Mouse (Mus musculus) right cerebral cortex, postnatal 36 days (tissue): Measurements from ENCODE around the gene Qrich2.
"Not testable (repeated sequence)": the region's sequence is repeated elsewhere in the genome, so short reads cannot be mapped to it uniquely, and the experiment has no call there.

Experiments
- DNase-seq, 2 experiments: peaks; one replicate each; pipeline ENCODE4 v3.0.0; 2022; ENCODE audit warnings: low spot score in 2 of 2, mixed read lengths in 1 of 2

The Qrich2 gene

DNA sequence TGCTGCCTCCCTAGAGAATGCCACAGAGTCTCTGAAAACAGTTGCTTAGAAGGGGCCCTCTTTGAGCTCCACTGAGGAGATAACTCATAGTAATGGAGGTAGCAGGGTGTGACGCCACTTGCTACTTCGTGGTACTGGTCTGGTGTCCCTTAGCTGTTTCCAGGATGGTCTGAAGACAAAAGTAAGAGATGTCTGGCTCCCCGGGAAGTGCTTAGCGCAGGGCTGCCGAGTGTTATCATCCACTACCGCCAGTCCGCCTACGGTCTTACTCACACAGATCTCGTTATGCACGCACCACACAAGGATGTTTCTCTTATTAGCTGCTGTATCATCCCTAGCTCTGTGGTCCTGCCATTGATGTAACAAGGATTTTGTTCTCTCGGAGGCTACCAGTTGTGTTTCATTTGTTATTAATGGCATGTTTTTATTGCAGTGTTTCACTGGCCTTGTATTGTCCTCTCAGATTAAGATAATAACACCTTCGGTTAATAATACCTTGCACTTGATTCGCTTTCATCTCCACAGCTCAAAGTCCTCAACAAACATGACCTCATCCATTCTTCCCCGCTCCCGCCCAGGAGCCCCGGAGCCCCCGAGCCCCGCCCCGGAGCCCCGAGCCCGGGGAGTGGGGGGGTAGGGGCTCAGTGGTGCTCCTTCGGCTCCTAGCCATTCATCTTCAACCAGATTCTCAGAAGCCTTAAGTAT is 35.2 kb downstream of the Qrich2 start:
- no peak for DNase-seq

DNA sequence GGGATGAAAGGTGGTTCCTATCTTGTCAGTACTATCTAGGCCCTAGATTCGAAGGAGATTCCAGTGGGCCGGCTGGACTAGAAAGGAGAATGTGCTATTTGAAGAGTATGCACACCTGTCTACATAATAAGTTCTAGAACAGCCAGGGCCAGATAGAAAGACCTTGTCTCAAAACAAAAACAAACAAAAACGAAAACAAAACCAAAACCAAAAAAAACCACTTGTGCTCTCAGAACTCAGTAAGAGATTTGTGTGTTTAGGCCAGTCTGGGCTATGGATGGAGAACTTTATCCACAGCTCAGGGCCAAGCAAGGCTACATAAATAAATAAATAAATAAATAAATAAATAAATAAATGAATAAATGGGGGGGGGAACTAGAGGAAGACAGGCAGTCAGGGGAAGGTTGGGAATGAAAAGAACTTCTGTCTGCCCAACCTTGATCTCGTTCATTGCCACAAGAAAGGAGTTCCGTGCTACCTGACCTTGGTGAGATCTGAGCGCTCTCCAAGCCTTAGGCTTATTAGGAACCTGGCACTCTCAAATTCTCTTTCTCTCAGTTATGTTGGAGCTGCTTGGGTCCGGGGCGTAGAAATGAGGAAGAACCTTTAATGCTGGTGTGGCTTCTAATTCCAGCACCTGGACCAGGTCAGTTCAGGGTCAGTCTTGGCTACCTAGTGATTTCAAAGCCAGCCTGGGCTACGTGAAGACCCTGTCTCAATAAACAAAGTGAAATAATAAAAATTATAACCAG is 36.0 kb downstream of the Qrich2 start:
- no peak for DNase-seq

DNA sequence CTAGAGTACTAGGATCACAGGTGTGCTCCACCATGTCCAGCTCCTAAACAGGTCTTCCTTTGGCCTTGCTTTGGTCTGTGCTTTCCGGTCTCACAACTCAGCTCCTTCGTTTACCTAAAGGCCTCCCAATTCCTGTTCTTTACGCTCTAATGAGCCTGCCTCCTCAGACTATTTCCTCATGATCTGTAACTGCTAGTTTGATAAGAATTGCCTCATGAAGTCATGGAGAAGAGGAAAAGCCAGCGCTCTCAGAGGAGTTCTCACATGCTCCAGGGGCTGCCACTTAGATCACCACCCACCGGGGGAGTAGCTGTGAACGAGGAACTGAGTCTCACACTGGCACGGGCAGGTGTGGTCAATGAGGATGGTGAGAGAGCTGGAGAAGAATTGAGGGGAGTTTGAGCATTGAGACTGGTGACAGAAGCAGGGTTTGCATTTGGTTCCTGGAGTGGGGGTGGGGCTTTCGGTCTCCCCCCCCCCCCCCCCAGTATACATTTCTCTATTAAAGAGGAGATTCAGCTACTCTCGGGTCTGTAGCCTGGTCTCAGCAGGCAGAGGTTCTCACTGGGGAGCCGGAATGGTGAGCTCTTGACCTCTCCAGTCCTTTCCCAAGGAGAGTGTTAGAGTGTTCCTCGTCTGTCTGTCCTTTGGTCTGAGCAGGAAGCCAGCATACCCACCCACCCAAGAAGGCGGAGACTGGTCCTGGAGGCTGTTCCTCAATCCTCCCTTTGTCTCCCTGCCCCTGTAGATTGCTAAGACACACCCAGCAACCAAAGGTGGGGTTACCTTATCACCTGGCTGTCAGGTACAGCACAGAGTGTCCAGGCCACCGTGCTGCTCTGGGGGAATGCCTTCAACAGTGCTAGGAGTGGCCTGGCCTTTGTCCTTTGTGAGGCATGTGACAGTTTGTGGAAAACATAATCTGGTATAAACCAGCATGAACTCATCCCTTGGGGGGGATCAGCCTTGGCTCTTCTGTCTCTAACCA is 36.9 kb downstream of the Qrich2 start:
- no peak for DNase-seq

DNA sequence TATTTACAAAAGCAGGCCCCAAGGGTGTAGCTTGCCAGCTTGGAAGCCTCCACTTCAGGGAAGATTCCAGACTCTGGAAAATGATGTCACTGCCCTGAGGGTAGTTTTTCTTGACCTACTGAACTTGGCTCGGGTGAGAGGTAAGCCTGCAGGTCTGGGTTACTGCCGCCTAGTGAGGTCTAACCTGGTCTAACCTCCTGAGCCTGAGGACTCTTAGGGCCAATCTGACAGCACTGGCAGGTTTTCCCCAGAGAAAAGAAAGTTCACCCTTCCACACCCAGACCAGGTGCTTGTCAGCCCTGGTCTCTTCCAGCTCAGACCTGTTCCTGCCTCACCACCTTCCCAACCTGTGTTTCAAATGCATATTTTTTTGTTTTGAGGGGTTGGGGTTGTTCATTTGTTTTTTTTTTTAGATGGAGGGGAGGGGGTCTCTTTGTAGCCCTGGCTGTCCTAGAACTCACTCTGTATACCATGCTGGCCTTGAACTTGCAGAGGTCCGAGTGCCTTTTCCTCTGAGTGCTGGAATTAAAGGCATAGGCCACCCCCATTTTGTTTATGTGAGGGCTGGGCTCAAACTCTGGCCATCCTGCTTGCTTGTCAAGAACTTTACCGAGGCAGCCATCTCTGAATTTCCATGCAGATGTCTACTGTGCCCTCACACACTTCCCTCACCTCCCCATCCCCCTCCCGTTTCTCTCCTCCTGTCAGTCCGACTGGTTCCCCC is 39.0 kb downstream of the Qrich2 start:
- no peak for DNase-seq

DNA sequence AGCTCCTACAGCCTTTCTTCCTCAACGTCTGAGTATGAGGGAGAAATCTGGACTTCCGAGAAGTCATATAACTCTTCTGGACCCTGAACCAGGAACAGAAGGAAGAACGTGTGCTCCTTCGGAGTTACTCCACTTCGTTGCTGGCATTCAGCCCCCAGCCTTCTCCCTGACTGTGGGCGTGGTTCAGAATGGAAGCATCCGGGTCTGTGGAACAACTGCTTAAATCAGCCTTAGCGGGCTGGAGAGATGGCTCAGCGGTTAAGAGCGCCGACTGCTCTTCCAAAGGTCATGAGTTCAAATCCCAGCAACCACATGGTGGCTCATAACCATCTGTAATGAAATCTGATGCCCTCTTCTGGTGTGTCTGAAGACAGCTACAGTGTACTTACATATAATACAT is 39.7 kb downstream of the Qrich2 start:
- not testable (repeated sequence) for DNase-seq

DNA sequence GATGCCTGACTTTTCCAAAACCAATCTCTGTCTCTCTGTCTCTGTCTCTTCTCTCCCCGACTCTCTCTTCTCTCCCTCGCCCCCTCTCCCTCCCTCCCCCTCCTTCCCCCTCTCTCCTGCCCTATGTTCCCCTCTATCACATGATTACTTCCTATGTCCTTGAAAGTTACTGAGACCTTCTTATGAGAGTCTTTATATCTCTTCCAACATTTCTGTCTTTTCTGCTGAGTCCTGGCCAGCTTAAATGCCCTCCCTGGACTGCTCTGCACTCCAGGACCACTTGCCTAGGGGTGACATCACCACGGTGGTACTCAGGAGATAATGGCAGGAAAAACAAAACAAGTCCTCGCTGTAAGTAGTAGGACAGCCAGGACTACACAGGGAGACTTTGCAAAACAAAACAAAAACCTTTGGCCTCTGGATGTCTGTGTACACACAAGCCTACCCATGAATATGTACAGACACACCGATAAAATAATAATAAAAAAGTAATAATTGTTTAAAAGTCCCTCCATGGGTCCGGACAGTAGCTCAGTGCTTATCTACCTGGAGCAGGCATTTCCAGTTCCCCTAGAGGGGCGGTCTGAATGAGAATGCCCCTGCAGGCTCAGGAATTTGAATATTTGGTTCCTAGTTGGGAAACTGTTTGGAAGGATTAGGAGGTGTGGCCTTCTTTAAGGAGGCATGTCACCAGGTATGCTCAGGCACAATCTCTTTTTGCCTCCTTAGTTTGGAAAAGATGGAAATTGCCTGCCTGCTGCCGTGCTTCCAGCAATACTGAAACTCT is 41.2 kb downstream of the Qrich2 start:
- DNase-seq, result no peak

DNA sequence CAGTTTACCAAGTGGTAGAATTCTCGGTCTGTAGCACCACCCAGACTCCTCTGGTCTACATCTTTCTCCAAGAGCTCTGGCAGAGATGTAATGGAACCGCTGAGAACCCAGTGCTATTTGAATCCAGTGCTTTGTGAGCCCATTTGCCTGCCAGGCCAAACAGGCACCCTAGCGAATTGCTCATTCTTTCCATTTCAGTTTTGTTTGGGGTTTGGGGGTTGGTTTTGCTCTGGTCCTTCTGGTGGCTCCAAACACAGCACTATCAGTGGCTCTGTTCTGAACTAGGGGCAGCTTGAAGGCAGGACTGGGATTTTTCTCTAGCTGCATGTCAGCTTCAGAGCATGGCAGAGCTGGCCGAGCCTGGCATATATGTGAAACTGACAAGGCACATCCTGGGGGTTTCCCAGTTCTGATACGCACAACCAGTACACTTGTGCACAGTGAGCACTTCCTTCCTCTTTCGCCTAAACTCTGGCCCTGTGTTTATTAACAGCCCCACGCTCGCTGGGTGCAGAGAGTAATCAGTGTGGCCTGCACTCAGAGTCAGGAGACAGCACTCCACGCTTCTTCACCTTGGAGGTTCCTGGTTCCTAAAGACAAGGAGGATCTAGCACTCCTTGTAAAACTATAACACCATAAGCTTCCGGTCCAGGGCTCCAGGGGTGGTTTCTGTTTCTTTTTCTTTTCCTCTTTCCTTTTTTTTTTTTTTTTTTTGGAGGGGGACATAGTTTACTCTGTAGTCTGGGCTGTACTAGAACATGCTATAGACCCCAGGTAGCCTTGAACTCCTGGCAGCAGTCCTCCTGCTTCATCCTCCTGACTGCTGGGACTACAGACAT is 42.0 kb downstream of the Qrich2 start:
- DNase-seq, result no peak

DNA sequence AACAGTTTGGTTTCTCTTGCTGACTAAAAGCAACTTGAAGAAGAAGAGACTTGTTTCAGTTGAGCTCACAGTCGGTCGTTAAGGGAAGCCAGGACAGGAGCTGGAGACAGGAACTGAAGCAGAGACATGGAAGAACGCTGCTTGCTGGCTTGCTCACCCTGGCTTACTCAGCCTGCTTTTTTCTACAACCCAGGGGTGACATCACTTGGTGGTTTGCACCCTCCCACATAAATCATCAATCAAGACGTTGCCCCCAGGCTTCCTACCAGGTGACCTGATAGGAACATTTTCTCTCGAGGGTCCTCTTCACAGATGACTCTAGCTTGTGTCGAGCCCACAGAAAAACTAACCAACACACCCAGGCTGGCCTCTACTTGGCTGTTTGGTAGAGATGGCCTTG is 42.8 kb downstream of the Qrich2 start:
- DNase-seq, result no peak

DNA sequence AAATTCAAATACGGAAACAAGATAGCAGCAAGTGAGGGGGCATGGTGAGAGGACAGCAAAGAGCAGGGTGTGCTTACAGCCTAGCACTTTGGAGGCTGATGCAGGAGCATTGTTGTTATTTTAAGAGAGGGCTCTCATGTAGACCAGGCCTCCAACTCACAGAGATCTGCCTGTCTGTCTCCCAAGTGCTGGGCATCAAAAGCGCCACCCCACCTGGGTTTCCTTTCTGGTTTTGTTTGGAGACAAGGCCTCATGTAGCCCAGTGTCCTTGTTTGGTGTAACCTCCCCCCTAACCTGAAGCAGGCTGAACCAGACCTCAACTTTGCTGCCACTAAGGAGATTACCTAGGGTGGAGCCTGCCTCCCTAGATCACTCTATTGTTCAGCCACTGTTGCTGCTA is 43.5 kb downstream of the Qrich2 start:
- no peak for DNase-seq

DNA sequence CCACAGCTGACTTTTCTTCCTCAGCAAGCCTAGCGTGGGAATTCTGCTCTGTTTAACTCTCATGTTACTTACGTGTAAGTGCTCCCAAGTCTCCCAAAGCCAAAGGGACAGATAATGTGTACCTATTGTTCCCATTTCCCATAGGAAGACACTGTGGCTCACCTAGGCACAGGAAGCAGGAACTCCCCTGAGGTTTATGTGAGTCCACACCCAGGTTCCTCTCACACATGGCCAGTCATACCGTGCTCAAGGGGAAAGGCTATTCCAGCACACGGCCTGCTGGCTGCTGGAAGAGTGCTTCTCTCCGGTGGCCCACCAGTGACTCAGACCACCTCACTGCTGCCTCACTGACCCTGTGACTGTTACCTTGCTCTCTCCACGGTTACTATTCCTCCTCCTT is 44.9 kb downstream of the Qrich2 start:
- no peak for DNase-seq

DNA sequence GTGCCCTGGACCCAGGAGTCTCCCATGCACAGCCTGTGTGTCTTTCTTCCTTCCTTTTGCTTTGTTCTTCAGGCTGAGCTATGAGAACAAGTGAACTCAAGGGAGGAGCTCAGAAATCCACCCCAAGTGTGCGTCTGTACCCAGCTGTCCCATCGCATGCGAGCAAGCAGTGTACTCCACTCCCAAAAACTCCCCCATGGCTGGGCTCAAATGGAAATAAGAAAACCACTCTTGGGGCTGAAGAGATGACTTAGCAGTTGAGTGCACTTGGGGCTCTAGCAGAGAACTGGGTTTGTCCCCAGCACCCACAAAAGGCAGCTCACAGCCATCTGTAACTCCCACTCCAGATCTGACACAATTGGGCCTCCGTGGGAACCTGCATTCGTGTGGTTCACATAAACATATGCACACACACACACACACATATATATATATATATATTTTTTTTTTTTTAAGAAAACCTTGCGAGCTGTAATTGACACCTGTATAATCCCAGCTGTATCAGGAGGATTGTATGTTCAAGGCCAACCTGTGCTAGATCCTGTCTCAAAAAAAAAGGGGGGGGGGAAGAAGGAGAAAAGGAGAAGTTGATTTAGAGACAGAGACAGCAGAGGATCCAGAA is 47.1 kb downstream of the Qrich2 start:
- no peak for DNase-seq

DNA sequence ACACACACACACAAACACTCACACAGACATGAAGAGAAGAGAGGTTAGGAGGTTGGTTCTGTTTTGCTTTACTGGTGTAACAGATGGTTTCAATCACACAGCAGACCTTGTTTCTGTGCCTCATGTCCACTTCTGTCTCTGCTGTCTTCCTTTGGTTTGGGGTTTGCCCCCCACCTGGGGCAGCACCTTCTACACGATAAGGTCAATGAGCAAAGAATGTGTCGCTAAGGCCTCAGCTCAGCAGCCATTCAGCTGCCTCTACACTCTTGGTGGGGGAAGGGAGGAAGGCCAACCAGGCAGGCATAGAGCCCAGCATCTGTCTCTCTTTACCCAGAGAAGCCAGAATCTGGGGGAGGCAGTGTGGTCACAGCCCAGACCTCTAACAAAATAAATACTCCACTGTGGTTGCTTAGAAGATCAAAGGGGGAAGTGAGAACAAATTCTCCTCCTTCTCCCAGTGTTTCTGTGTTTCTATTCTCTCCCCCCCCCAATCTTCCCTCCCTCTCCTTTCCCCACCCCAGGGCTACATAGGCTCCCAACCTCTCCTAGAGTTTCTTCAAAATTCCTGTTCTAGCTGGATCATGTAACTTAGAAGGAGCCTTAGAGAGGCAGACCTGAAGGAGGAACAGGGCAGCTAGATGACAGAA is 47.7 kb downstream of the Qrich2 start:
- no peak for DNase-seq

DNA sequence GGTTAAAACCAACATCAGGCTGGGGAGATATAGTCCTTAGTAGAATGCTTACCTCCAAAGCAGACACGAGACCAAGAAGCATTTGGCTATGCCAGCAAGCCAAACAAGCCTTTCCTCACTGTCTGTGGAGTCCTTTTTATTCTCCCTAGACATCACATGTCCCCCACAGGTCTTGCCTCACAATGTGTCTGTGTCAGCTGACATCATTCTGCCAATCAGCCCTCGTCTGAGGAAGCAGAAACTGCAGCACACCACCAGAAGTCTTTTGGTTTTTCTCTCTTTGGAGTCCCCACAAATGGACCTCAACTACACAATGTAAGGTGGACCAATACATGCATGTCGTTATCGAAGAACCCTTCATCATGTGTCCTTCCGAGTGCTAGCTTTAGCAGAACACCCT is 49.0 kb downstream of the Qrich2 start:
- DNase-seq, result no peak

DNA sequence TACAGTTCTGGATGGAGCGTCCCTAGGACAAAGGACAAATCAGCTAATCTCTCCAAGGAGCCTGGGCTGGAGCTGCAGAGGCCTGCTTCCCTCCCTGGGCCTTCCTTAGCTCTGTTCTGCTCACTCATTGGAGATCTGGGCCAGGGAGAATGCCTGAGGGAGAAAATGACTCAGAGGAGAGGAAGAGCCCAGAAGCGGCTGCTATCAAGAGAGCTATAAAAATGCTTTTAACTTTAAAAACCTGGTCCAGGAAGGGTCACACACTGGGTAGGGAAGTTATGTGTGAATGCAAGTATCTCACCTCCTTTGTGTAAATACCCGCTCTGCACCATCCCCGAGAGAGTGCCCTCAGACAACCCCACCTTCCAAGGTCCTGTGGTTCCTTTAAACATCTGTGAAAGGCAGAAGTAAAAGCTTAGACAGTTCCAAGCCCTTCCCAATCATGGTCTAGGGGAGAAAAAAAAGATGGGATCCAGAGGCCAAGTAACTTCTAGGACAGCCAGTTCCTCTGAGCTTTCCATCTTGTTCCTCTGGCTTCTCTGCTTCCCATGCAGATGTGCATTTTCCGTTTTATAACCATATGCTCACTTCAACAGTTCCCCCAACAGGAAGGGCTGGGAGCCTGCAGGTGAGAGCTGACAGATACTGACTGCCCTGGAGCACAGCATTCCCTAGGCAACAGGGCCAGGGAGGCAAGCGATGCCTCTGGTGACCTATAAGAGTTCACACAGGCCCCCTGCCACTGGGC is 49.7 kb downstream of the Qrich2 start:
- DNase-seq, result no peak

DNA sequence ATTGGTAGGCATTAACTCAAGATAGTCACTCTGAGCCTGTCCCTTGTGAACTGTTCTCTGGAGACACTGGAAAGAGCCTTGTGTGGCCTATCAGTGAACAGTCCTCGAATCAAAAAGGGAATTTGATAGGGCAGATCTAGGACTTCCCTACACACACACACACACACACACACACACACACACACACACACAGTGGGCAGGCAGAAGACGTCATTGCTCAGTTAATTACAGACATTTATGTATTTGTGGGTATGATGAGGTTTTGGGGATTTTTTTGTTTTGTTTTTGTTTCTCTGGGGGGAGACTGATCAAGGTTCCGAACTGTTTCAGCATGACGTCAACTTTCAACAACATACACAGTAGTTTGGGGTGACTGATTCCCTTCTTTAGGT is 52.4 kb downstream of the Qrich2 start:
- no peak for DNase-seq

DNA sequence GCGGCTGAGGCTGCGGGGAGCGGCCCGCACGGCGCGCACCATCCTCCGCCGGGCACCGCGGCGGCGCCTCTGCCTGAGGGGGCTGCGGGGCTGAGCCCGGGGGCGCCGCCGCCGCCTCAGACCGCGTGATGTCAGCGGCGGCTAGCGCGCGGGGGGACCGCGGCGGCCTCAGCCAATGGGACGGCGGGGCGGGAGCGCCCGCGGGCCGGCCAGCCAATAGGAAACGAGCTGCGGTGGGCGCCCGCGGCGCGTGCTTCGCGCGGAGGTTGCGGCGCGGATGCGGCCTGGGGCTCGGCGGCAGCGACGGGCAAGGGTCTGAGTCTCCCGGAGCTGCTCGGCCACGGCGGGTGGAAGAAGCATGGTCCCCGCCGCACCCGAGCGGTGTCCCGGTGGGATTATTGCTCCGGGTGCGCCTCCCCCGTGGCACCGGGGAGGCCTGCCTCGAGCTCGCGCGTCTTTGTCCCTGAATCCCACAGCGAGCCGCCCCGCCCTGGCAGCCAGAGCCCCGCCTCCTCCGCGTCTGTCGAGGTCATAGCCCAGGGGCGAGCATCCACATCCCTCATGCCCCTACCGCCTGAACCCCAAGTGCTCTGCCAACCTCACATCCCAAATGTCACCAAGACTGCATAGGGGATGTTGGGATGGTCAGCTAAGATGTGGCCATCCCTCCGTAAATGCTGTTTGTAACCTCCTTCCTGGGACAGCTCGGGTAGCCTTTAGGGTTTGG is 53.0 kb downstream of the Qrich2 start, which contains the start of gene Rnf157:
Gene Rnf157 (minus strand): TSS at position 129 of the 727 bp plus-strand sequence.
- peak; percentile 82 for DNase-seq
